Mouse (Mus musculus): Measurements from ENCODE around the gene Pdk1. TPM values are rescaled to one million over a fixed set of nuclear protein-coding genes. Genes with fewer than 3 reads are reported as not detected.
"Not testable (repeated sequence)": the region's sequence is repeated elsewhere in the genome, so short reads cannot be mapped to it uniquely, and the experiment has no call there.

The Pdk1 gene
- 100 to 1,000 TPM; 182 to 208 (median 195) TPM for total RNA-seq (2022)

DNA sequence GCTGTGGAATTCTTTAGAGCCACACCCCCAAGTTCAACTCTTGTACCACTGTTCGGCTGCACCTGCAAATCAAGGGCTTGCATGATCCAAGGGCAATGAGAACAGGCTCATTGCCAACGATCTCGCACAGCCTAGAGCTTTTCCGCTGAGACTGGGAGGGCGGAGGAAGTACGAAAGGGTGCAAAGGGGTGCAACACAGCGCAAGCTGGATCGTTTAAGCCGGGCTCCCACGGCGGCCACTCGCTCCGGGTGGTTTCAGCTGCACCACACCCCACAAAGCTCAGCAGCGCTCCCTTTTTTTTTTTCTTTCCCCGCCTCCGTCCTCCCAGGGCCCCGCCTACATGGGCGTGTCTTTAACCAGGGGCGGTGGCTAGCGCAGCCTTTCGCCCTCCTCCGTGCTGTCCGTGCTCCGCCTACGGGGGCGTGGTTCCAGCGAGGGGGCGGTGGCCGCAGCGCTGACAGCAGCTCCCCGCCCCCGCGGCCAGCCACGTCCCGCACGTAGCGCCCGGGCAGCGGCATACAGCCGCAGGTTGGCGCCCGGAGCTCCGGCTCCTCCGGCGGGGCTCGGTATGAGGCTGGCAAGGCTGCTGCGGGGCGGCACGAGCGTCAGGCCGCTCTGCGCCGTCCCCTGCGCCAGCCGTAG is at the start of gene Pdk1:
Gene Pdk1 (plus strand): TSS at position 424 of the 643 bp plus-strand sequence.
- DNase-seq (ENCODE audit: low spot score): peak; percentile 98

GRCm38 (mm10) chr2:71824146-71824545 is 48.9 kb upstream of the Pdk1 start:
- no peak for DNase-seq (ENCODE audit: low spot score)

DNA sequence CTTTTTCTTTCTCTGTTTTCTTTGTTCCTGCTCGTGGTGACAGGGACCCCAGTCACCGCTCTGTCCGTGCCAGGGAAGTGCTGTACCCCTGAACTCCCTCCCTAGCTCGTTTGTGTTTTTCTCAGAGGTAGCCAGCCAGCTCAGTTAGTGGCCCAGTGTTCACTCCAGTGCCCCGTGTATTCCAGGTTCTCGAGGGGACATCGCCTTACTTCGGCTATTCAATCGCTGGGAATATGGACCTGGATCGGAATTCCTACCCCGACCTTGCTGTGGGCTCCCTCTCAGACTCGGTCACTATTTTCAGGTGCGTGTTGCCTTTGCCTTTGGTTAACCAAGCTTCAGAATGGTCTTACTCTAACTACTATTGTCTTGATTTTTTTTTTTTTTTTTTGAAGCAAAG is 45.3 kb upstream of the Pdk1 start:
- DNase-seq (ENCODE audit: low spot score): no peak

DNA sequence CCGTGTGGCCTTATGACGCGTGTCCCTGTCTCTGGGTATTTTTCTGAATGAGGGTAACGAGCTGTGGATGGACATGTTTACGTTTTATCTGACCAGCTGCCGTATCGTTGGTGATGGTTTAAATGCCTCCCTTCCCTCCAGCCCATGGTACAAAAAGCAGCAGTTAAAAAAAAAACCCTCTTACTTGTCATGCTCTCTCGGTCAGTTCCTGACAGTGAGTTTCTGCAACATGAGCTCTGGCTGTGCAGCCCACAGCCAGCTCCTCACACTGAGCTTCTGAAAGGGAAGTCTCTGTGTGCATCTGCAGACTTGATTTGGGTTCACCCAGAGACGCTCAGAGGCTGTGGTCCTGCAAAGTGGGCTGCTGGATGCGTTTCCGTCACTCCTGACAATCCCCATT is 44.1 kb upstream of the Pdk1 start:
- DNase-seq (ENCODE audit: low spot score): no peak

DNA sequence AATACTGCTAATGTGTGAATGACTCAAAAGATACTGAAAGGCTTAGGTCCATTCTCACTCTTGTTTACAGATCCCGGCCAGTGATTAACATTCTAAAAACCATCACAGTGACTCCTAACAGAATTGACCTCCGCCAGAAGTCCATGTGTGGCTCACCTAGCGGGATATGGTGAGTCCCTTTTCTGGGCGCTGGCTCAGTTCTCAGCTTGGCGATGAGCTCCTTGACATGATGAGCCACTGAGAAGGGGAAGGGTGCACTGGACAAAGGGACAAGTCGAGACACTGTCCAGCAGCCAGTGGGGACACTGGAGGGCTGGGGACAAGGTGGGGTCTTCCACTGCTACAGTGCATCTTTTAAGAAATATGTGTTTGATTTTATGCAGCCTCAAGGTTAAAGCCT is 39.4 kb upstream of the Pdk1 start:
- DNase-seq (ENCODE audit: low spot score): no peak

DNA sequence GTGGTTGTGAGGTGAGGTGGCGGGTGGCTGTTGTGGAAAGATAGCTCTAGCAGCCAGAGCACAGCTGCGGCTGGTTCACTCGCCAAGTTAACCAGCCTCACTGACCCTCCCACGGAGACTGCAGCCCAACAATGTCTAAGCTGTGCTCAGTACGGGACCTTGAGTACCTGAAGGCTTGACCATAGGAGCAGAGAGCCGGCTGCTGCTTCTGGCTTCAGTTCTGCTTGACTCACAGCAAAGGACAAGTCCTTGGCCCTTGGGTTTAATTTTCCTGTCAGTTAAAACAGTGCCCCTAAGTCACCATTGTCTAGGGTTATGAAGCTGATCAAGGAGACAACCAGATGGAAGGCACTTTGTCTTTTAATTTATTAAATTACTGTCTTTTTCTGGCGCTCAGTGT is 38.7 kb upstream of the Pdk1 start:
- no peak for DNase-seq (ENCODE audit: low spot score)

- no peak for DNase-seq (ENCODE audit: low spot score)
Observed at GRCm38 (mm10) chr2:71835556-71835955, 37.5 kb upstream of the Pdk1 start.

- no peak for DNase-seq (ENCODE audit: low spot score)
Observed at GRCm38 (mm10) chr2:71836232-71836631, 36.8 kb upstream of the Pdk1 start.

GRCm38 (mm10) chr2:71837261-71837660 is 35.8 kb upstream of the Pdk1 start:
- no peak for DNase-seq (ENCODE audit: low spot score)

- peak; percentile 54 for DNase-seq (ENCODE audit: low spot score)
Observed at GRCm38 (mm10) chr2:71837791-71838190, 35.2 kb upstream of the Pdk1 start.

- DNase-seq (ENCODE audit: low spot score): no peak
Observed at GRCm38 (mm10) chr2:71843316-71843715, 29.7 kb upstream of the Pdk1 start.

DNA sequence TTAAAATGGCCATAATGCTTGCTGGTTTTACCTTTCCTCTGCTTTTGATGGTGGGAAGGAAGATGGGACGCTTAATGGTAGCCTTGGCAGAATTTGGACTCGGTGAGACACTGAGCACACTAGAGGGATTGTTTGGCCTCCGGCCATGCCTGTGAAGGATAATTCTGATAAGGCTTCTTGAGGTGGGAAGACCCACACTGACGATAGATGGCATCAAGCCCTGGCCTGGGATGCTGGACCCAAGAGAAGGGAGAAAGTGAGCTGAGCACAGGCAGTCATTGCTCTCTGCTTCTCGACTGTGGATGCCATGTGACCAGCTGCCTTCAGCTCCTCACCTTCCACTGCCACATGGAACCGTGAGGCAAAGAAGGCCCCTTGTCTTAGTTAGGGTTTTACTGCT is 28.1 kb upstream of the Pdk1 start:
- no peak for DNase-seq (ENCODE audit: low spot score)

DNA sequence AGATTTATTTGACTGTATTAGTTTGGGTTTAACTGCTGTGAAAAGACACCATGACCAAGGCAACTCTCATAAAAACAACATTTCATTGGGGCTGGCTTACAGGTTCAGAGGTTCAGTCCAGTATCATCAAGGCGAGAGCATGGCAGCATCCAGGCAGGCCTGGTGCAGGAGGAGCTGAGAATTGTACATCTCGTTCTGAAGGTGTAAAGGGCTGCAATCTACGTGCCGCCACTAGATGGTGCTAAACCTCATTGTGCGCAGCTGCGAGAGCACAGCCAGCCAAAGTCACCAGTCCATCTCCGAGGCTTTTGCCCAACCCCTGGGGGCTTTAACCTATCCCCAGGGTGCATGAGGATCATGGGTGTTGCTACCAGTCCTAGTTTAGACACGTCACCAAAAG is 20.9 kb upstream of the Pdk1 start:
- not testable (repeated sequence) for DNase-seq (ENCODE audit: low spot score)

- no peak for DNase-seq (ENCODE audit: low spot score)
Observed at GRCm38 (mm10) chr2:71855076-71855475, 17.9 kb upstream of the Pdk1 start.

- DNase-seq (ENCODE audit: low spot score): no peak
Observed at GRCm38 (mm10) chr2:71863531-71864173, 9.4 kb upstream of the Pdk1 start.

- no peak for DNase-seq (ENCODE audit: low spot score)
Observed at GRCm38 (mm10) chr2:71865022-71865421, 8.0 kb upstream of the Pdk1 start.

DNA sequence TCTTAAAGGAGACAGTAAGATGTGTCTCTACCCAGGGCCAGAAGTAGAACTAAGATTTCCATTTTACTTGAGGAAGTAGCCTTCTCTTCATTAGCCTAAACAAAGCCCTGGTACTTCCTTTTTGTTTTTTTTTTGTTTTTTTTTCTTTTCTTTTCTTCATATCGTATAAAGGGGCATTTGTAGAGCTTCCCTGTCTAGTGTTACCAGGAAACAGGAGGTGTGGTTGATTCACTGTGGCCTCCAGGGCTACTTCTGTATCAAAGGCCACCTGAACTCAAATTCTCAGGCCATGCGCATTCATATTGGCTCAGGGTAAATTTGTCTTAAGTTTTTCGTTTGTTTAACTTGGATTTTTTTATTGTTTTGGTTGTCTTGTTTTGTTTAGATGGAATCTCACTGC is 7.1 kb upstream of the Pdk1 start:
- DNase-seq (ENCODE audit: low spot score): no peak

- DNase-seq (ENCODE audit: low spot score): no peak
Observed at GRCm38 (mm10) chr2:71866565-71866964, 6.5 kb upstream of the Pdk1 start.

GRCm38 (mm10) chr2:71867019-71867418 is 6.0 kb upstream of the Pdk1 start:
- no peak for DNase-seq (ENCODE audit: low spot score)

- peak; percentile 67 for DNase-seq (ENCODE audit: low spot score)
Observed at GRCm38 (mm10) chr2:71867480-71867879, 5.5 kb upstream of the Pdk1 start.

GRCm38 (mm10) chr2:71868256-71868655 is 4.8 kb upstream of the Pdk1 start:
- no peak for DNase-seq (ENCODE audit: low spot score)

- DNase-seq (ENCODE audit: low spot score): no peak
Observed at GRCm38 (mm10) chr2:71872141-71872540, 883 bp upstream of the Pdk1 start.

DNA sequence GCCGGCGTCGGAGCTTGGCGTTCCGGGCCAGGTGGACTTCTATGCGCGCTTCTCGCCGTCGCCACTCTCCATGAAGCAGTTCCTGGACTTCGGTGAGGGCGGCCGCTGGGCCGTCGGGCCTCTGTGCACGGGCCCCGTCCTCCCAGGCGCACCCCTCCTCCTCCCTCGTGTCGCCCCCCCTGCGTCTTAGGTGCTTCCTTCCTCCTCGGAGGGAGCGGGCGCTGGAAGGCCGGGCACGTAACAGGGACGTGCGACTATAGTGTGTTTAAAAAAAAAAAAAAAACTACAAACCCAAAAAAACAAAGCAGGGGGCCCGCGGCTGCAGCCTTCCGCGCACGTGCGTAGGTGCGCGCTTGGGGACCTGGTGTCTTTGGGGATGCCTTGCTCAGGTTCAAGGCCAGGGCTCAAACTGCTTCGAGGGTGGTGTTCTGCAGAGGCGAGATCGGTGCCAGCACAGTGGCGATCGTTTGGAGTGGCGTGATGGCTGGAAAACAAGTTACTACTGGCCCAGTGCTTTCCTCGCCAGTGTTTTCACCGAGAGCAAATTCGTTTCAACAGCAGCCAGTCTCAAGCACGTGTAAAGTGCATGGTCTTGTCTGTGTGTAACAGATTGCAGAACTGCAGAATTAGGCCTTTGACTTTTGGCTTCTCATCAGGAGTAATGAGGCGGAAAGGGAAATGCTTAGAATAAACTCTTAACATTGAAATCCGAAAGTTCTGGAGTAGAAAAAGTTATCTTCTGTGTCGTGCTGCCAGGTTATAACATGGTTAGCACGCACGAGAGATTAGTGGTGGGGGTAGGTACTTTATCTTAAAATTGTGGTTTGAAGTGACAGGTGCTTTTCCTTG is 674 bp downstream of the Pdk1 start:
- DNase-seq (ENCODE audit: low spot score): no peak
